Mouse (Mus musculus): ENCODE measurements around the gene Entpd6. TPM values are rescaled to one million over a fixed set of nuclear protein-coding genes. Genes with fewer than 3 reads are reported as not detected.

Gene Entpd6
- total RNA-seq, 2 experiments from 2014 or later, result 7.2 to 11.4 TPM

DNA sequence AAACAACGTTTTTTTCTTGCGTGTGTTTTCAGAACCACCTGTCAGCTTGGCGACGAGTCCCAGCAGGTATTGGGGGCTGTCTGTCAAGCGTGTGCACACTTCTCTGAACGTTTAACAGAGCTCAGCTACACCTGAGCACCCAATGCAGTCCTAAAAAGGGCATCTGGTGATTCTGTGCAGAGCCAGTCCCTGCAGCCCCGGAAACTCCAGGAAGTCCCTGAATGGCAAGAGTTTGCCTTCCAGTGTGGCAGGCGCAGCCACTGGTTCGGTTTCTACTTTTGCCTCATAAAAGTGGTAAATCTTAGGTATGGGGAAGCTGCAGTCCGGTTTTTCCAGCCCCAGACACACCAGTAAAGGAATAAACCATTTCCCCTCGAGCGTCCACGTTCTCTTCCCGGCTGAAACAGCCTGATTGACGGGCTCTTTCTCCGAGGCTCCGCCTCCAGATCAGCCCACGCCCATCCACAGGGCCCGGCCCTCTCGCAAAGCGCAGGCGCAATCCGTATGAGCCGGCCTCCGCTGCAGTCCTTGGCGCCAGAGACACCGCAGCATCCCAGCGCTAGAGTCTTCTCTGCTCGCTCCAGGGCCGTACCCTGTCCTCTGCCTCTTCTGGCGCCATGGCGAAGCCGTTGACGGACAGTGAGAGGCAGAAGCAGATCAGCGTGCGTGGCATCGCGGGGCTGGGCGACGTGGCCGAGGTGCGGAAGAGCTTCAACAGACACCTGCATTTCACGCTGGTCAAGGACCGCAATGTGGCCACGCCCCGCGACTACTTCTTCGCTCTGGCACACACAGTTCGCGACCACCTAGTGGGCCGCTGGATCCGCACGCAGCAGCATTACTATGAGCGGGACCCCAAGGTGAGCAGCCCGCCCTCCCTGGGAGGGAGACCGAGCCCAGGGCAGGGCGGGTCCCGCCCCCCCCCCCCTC lies 37.7 kb downstream of the Entpd6 start, which contains the start of gene Pygb:
Gene Pygb (plus strand): TSS at position 485 of the 930 bp plus-strand sequence.
- peak; percentile 93 to 94 for DNase-seq

DNA sequence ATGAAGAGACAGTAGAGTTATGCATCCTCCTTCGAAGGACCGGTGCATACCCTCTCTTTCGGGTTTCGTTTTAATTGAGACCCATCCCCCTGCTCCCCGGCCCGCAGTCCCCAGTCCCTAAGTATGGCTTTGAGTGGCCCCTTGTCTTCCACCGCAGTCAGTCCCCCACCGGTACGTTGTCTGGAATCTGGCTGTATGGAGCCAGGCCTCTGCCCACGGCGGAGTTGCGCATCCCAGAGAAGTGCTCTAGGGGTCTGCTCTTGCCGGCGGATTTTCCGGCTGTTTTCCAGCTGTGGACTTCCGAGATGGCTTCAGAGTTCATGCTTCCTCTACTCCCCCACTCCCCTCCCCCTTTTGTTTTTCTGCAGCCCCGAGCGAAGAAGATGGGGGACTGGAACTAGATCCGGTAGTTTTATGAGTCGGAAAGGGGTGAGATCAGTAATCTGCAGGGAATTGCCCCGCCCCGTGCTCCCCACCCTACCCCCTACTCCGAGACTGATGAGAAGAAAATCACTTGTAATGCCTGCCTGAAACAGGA lies 38.5 kb downstream of the Entpd6 start:
- peak in 1 of 2 experiments; percentile 14 for DNase-seq

DNA sequence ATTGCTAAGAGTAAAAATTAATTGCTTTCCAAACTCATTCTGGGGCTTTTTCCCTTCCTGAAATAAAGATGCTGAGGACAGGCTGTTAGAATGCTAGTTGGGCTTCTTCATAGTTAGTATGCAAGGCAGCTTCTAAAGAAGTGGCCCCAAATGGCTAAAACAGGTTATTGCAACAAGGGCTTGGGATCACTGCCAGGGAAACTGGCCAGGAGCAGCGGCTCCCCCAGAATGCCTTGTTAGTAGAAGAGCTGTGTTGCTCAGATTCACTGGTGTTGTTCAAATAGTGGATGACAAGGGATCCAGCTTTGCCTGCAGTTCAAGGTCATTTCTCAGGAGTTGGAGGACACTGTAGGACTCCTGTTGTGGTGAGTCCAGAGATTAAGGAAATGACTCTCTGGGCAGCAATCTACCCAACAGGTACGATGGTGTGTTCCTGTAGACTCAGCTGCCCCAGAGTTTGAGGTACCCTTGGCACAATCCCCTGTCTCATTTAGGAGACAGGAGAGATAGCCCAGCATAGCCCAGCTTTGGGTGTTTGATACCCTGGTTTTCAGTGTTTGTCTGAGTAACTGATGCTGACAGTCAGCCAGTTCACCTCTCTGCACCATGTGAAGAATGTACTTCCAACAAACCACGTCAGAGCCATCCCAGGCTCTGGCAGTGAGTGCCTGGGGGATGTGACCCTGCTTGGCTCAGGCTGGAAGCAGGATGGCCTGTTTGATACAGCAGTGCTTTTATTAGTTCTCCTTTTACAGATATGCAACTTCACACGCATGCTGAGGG lies 40.1 kb downstream of the Entpd6 start:
- DNase-seq, result peak; percentile 87

DNA sequence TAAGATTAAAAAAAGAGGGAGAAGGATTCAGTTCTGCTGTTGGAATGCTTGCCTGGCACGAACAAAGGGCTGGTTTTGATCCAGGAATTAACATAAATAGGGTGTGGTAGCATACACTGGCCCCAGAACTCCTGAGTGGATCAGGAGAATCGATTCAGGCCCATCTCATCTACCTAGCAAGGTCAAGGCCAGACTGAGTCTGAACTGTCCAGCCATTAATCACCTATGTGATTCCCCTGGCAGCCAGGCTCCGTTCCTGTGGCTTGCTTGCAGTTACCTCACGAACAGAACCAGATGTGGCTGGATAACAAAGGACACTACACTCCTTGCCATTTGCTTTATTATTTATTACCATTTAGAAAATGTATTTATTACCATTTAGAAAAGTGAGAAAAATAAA lies 44.5 kb downstream of the Entpd6 start:
- DNase-seq, result peak in 1 of 2 experiments; percentile 31

DNA sequence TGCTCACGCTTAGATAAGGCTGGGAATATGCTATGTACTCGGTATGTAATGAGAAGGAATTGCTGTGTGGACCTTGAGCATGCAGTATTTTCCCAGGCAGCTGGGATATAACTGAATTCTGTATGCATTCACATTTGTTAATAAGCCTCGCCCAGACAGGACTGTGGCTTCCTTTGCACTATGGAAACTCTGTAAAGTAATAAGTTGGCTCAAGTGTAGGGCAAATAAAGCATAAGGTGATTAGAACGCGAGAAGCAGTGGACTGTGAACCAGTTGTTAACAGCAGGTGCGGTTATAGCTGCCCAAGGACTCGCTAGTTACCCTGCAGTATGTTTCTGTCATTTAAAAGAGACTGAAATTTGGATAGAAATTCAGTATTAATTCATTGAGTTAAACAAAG lies 49.2 kb downstream of the Entpd6 start:
- DNase-seq, result no peak

DNA sequence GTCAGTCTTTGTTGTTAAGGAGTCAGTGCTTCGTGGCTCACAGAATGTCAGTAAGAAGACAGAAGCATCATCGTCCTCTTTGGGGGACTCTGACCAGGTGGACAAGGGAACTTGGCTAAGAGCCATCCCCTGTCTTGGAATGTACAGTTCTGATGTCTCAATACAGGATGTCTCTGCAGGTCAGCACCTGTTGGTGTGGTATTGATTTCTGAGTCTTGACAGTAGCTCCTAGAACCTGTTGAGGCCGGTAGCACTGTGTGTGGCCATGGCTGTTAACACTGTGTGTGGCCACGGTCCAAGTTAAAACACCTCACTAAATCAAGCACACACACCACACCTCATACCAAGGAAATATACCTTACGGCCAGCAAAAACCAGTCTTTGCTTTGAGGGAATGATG lies 51.8 kb downstream of the Entpd6 start:
- no peak for DNase-seq

DNA sequence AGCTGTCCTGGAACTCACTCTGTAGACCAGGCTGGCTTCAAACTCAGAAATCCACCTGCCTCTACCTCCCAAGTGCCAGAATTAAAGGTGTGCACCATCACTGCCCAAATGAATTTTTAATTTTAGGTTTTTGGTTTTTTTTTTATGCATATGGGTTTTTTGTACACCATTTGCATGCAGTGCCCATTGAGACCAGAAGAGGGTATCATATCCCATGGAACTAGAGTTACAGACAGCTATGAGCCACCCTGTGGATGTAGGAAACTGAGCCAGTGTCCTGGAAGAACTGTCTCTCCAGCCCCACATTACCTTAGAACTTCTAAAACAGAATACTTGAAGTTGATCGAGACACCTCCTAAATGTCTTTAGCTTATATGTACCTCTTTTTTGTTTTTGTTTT lies 54.2 kb downstream of the Entpd6 start:
- peak in 1 of 2 experiments; percentile 38 for DNase-seq

DNA sequence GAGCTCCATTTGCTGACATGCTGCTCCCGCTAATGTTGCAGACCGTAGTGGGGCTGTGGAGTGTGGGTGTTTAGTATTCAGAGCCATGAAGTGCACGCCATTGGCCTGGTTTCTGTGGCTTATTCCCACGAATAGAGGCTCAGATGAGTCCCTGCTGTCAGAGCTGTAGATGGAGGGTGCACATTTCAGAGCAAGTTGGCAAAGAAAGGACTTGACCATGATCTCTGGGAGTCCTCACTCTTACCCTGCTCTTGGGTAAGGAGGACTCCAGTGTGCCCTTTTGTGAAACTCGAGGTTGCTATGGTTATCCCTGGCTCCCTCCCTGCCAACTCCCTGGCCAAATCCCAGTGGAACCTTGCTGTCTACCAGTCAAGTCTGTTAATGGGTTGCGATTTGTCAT lies 59.5 kb downstream of the Entpd6 start:
- DNase-seq, result no peak

DNA sequence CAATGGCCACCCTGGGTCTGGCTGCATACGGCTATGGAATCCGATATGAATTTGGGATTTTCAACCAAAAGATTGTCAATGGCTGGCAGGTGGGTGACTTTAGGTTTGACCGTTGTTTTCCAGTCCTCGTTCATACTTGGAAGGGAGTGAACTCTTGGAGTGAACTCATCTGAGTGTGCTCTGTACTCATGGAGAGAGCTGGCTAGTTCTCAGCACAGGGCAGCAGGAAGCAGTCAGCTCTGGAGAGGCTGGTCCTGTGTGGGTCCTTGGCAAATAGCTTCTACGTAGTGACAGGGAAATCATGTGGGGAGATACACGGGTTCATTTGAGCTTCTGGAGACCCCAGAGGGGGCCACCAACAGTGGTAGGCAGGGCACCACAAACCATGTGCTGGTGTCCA lies 60.0 kb downstream of the Entpd6 start:
- no peak for DNase-seq

DNA sequence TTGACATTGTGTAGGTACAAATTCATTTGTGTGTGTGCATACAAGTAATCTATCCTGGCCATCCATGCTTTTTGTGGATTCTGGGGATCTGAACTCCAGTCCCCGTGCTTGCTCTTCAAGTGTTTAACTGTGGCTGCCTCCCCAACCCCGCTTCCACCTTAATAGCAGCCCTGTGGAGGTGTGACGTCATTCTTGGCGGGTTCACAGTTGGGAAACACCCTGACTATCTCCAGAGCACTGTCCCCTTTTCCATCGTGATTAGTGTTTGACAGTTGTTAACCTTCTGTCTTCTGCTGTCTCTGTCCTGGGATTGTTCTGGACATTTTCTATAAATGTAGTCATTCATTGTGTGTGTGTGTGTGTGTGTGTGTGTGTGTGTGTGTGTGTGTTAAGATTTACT lies 61.8 kb downstream of the Entpd6 start:
- no peak for DNase-seq

DNA sequence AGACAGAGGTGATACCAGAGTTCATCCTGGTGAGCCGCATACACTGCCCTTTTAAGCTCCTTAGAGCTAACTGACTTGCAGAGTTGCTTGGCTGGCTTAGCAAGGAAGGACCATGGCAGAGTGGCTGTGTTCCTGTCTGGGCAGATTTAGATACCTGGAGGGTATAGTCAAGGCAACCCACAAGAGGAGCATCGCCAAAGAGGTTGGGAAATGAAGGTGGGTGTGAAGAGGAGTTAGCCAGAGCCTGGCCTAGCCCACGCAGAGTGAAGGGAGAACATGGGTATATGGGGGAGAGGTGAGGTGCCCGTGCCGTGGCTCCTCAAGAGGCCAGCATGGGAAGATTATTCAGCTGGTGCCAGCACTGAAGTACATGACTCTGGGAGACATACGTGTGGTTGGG lies 64.0 kb downstream of the Entpd6 start:
- DNase-seq, result no peak

DNA sequence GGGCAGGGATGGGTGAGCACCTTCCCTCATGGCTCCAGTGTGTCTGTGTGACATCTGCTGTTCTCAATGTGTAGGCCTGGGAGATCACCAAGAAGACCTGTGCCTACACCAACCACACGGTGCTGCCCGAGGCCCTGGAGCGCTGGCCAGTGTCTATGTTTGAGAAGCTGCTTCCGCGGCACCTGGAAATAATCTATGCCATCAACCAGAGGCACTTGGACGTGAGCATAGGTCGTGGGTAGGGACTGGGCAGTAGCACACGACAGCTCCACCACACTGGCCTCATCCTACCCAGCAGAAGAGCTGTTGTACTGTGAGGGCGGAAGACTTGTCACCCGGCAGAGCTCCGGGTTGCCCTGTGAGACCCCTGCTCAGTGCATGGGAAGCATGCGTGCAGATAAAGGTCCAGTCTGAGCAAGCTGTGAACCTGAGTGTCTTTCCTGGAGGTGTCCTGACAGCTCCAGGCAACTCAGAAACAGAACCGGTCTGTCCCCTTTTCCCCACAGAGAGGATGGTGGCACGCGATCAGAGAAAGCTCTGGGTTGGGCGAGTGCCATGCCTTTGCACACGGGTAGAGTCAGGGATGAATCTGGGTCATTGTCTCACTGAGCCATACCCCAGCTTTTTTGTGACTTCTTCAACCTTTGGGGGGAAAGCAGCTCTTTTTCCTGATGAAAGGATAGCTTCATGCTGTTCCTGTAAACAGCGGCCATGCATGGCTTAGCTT lies 68.0 kb downstream of the Entpd6 start:
- DNase-seq, result peak; percentile 60 to 65

DNA sequence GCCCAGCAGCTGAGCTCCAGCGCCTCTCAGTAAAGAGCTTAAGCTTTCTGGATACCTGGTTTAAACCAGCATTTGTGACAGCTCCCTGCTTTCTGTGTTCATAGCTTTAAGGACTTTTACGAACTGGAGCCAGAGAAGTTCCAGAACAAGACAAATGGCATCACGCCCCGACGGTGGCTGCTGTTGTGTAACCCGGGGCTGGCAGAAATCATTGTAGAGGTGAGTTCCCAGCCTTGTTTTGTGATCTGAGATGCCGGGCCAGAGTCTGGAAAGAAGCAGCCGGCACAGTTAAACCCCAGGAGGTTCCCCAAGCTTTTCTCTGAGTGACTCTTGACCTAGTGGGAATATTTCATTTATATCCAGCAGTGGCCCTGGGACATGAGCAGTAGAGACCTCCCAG lies 69.9 kb downstream of the Entpd6 start:
- peak in 1 of 2 experiments; percentile 52 for DNase-seq

DNA sequence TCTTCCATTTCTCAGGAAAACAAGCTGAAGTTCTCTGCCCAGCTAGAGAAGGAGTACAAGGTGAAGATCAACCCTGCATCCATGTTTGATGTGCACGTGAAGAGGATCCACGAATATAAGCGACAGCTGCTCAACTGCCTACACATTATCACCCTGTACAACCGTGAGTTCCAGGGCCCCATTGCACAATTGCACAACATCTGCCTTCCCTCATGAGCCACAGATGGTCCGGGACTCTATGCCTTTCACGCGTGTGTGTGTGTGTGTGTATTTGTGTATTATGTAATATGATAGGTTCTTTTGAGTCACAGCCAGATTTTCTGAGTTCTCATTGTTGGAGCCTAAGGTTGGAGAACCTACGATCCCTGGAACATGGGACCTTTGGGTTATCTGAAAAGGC lies 71.9 kb downstream of the Entpd6 start:
- DNase-seq, result no peak

Other genes with a start within 250 kb of the Entpd6 start
- not detected for gene Cst7, start 178.6 kb upstream of the Entpd6 start, total RNA-seq (2021)
- gene Apmap, start 140.5 kb upstream of the Entpd6 start, total RNA-seq (2021), result 100 to 1,000 TPM; 117 to 146 TPM
- gene Acss1, start 80.5 kb upstream of the Entpd6 start, total RNA-seq (2021), result 10 to 100 TPM; 23.2 to 29.1 TPM
- not detected for gene Vsx1, start 59.7 kb upstream of the Entpd6 start, total RNA-seq (2021)
- 10 to 100 TPM; 41.5 to 42.6 TPM for gene Pygb, start 37.7 kb downstream of the Entpd6 start, total RNA-seq (2021)
- gene Abhd12, start 155.7 kb downstream of the Entpd6 start, total RNA-seq (2021), result 10 to 100 TPM; 67.0 to 72.7 TPM
- gene Gins1, start 156.4 kb downstream of the Entpd6 start, total RNA-seq (2021), result 1 to 10 TPM; 3.5 to 3.9 TPM